Mouse (Mus musculus): ENCODE data around the gene Ncdn.

Gene Ncdn

DNA sequence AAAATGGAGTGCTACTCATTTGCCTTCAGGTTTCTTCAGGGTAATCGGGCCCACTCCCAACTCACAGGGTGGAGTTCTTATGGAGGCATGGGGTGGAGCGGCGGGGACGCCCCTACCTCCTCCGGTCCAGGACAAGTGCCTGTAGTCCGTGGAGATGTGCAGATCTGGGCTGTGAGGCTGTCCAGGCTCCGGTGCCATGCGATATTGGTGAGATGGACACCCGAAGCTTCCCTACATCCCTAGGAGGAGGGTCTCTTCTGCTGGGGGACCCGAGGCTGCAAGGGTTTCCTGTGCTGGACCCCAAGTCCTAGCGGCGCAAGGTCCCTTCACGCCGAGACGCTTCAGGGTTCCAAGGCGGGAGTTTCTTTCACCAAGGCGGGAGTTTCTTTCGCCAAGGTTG is 21.1 kb downstream of the Ncdn start:
- DNase-seq (ENCODE audit: low read depth, low spot score): no peak

DNA sequence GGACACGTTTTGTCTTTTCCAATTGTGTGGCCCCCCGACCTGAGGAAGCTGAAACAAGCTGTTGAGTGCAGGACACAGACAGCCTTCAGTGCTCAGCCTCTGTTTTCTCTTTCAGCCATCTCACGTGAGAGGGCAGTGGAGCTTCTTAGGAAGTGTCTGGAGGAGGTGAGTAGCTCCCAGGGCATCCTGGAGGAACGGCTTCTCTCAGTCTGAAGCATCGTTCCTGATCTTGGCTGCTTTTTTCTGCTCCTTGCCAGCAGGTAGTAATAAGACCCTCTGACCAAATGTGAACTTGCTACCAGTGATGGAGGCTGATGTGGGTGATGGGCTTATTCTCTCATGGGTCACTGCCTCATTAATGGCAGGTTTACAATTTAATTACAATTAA is 45.8 kb downstream of the Ncdn start:
- DNase-seq (ENCODE audit: low read depth, low spot score): no peak

DNA sequence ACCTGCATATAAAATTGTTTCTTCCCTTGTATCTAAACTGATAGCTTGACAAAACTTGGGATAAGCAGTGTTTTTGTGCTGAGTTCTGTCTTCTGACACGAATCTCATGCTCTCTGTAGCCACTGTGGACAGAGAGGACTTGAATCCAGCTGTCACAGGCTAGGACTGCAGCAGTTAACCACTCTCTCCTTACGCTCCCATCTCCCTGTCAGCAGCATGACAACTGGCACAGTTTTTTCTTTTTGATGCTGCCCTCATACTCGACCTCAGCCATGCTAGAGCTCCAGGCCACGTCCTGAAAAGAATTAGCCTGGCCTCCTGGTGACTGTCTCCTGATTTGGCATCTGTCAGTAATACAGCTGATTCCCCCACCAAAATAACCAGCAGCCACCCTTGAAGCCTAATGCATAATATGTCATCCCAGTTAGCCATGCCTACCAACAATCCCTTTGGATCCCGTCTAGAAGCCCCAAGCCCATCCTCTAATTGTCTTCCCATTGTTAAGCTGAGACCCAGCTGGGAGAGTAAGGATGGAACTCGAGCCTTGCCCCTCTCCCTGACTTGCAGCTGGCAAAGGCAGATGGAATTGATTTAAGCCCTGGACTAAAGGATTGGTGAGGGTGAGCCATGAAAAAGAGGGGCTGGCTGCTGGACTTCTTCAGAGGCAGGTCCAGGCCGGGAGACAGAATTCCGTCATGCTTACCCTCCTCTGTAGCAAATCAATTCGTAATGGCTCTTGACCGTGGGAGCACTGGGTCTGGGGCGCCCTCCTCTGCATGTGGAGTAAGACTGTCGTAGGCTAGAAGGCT is 46.4 kb downstream of the Ncdn start:
- peak; percentile 83 for DNase-seq (ENCODE audit: low read depth, low spot score)

DNA sequence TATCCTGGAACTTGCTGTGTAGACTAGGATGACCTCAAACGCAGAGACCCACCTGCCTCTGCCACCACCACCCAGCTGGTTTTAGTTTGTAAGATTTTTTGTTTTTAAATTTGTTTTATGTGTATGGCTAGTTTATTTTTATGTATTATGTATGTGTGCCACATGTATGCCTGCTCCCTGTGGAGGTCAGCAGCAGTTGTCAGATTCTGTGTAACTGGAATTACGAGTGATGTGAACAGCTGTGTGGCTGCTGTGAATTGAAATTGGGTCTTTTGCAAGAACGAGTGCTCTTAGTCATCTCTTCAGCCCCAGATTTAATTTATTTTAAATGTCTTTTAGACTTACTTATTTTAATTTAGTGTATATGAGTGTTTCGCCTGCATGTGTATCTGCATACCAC is 56.3 kb downstream of the Ncdn start:
- DNase-seq (ENCODE audit: low read depth, low spot score): no peak

Measured in mesoderm, embryonic 11.5 days (tissue).